Mouse (Mus musculus) heart, postnatal 14 days (tissue): ENCODE results near the gene Iqgap3. TPM values are rescaled to one million over a fixed set of nuclear protein-coding genes. Genes with fewer than 3 reads are reported as not detected.
A peak's percentile ranks its signal among the peaks of the same experiment; 100 is the strongest.

Experiments used
- DNase-seq, 2 experiments: peaks; one replicate each; pipeline ENCODE4 v3.0.0; 2021 to 2022
- intact Hi-C: fragments of 180-260 bp; cut with DNase I; formaldehyde crosslinking; loops from one replicate; pipeline ENCODE4 v1.15.1; 2025
- total RNA-seq, 2 experiments: library from RNA; stranded (reverse); gene quantifications; 2 replicates each; pipeline ENCODE4 v1.2.3; 2021

Iqgap3 gene
- total RNA-seq, 2 experiments from 2014 or later: 3.8 to 7.2 TPM

DNA sequence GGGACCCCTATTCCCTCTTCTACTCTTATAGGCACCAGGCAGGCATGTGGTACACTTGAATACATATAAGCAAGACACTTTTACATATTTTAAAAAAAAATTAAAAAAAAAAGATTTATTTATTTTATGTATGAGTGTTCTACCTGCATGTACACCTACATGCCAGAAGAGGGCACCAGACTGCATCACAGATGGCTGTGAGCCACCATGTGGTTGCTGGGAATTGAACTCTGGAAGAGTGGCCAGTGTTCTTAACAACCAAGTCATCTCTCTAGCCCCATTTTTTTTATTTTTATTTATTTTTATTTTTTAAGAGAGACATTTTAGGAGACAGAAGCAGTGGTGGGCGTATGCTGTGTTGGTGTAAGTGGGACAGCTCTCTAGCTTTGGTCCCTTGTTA, 5.9 kb downstream of the Iqgap3 start:
- intact Hi-C loops: loop anchor here (1.0 to 5.0 kb wide), 3 partner anchors 70 to 156 kb away; no protein-coding TSS in a partner anchor
- DNase-seq: peak; percentile 18 to 46

DNA sequence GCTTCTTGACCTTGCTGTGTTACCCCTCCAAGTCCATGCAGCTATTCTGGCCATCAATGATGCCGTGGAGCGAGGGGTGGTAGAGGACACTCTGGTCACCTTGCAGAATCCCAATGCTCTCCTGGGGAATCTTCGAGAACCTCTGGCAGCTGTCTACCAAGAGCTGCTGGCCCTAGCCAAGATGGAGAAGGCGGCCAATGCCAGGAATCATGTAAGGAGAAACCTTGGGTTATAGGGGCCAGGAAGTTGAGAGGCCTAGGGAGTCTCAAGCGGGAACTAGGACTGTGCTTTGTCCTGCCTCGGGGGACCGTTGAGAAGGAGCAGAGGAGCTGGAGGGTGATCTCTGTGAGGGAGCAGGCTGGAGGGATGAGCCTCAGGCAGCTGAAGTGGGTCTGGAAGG, 8.3 kb downstream of the Iqgap3 start:
- intact Hi-C loops: loop anchor here (5.0 kb wide), 1 partner anchor 42 kb away; no protein-coding TSS in a partner anchor

DNA sequence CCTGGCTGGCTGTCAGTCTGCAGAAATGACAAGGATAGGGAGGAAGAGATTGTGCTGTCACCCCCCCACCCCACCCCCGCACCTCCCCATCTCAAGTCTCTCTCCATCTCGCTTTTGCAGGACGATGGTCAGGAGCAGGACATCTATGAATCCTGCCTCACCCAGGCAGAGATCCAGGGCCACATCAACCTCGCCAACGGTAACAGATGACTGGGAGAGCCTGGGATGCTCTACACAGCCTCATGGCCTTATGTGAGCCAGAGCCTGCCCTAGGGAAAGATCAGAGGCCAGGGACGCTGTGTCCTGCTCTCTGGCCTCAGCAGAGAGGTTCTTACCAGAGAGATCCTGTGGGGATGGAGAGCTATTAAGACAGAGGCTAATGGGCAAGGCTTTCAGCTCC, 8.8 kb downstream of the Iqgap3 start:
- DNase-seq: no peak
- intact Hi-C loops: loop anchor here (5.0 kb wide), 1 partner anchor 42 kb away; no protein-coding TSS in a partner anchor

More for the DNA sequence above, 8.3 kb downstream of the Iqgap3 start:
- DNase-seq: no peak

DNA sequence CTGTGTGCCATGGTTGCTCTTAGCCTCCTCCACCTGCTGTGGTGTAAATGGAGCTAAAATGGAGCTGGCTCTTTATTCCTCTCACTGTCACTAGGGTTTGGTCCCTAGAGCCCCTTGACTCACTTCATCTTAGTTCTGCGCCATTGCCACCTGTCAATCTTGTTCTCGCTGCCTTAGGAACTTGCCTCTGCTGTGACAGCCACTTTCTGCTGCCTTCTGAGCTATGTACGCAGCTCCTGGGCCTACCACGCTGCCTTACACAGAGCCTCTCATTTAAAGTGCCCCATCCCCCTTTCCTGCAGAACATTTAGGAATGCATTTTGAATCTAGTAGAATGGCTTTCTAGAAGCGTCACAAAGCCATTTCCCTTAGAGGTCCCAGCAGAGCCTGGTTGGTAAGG, 12.4 kb downstream of the Iqgap3 start:
- intact Hi-C loops: loop anchor here (5.0 kb wide), 1 partner anchor 38 kb away; no protein-coding TSS in a partner anchor
- no peak for DNase-seq

DNA sequence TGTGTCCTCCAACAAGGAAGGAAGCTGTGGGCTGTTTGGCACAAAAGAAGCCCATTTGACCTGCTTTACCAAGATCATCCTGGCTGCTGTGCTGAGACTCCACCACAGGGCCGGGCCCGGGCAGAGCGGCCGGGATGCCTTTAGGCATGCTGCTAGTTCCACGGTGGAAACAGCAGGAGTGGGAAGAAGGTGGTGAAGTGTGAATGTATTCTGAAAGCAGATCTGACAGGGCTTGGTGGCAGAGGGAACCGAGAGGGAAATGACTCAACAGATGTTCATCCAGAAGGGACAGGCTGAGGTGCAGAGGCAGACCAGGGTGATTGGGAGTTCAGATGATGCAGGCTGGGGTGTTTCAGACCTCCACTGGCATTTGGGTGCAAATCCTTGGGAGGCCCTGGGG, 15.9 kb downstream of the Iqgap3 start:
- DNase-seq: no peak
- intact Hi-C loops: no loop called here

DNA sequence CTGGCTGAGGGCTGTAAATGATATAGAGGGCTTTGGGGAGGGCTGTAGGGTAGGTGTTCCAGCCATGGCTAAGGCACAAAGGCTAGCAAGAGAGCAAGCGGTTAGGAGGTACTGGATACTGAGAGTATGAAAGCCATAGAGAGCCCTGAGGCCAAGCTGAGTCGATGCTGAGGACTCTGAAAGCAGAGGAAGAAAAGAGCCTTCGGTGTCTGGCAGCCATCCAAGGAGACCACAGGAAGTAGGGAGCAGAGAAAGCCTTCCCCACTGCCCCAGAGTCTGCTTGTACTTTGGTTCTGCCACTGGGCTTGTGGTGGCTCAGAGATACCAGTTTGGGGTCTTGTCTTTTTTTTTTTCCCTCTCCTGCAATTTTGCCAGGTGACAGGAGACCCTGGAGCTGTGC, 18.5 kb downstream of the Iqgap3 start:
- no peak for DNase-seq
- intact Hi-C loops: no loop called here

DNA sequence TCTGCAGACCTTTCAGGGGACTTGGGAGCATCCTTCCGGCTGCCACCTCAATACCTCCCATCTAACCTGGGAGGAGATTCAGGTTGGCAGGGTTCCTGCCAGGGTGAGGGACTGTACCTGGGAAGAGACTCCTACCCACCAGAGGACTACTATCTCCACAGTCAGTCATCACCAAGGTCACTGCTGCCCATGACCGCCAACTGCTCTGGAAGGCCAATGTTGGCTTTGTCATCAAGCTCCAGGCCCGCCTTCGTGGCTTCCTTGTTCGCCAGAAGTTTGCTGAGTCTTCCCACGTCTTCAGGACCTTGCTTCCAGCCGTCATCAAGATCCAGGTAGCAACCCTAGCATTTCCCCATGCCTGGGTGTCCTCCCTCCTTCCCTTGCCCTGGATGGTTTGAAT, 20.0 kb downstream of the Iqgap3 start:
- intact Hi-C loops: no loop called here
- DNase-seq: no peak

DNA sequence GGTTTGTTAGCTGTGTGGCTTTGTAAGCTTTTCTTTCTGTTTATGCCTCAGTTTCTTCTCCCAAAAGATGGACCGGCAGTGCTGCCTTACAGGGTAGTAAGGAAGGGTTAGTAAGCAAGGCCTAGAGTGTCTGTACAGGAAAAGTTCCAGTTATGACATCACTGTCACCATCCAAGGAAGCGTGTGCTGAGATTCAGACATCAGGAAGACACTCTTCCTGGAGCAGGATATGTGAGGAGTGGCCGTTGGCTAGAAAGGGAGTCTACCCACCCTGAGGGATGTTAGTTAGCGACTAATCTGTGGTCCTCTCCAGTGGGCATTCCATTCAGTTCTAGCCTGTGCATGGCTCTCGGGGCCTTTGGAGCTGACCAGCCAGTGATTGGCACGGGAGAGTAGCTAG, 20.4 kb downstream of the Iqgap3 start:
- intact Hi-C loops: no loop called here
- no peak for DNase-seq

DNA sequence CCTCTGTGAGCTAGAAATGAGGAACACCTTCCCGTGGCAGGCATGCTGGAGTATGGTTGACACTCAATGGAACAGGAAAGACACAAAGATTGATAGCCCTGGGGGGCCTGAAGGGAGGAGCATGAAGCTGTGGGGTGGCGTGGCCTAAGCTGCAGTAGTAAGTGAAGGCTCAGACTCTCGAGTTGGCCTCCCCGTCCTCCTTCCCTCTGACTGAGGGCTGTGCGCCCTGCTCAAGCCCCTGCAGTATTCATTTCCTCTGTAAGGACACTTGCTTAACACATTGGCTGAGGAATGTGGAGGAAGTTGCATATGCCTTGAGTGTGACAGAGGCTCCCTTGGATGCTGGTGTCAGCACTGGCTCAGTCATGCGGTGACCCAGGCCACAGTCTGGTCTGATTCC, 20.8 kb downstream of the Iqgap3 start:
- intact Hi-C loops: no loop called here
- peak in 1 of 2 experiments; percentile 14 for DNase-seq

DNA sequence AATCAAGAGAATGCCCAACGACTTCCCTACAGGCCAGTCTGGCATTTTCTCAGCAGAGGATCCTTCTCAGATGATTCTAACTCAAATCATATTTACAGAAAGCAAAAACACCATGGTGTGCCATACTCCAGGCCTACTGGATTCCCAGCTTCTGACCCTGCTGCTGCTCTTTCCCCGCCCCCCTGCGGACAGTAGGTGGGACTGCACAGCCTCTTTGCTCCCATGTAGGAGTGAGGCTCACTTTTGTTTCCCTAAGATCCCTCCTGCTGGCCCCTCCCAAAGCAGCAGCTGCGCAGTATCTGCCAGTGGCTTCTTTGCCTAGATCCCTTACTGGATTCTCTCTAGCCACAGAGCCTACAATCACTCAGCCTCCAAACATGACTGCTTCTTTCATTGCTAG, 24.4 kb downstream of the Iqgap3 start:
- intact Hi-C loops: no loop called here
- DNase-seq: no peak

DNA sequence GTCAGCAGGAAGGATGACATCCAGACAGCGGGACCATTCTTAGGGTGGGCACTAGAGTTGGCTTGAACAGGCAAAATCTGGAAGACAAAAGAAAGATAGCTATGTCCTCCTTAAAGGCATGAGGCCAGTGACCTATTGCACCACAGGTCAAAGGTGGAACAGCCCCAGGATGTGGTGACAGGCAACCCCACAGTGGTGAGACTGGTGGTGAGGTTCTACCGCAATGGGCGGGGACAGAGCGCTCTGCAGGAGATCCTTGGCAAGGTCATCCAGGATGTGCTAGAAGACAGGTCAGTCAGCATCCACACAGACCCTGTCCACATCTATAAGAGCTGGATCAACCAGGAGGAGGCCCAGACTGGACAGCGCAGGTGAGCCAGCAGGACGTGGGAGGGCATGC, 27.4 kb downstream of the Iqgap3 start:
- DNase-seq: no peak
- intact Hi-C loops: no loop called here

DNA sequence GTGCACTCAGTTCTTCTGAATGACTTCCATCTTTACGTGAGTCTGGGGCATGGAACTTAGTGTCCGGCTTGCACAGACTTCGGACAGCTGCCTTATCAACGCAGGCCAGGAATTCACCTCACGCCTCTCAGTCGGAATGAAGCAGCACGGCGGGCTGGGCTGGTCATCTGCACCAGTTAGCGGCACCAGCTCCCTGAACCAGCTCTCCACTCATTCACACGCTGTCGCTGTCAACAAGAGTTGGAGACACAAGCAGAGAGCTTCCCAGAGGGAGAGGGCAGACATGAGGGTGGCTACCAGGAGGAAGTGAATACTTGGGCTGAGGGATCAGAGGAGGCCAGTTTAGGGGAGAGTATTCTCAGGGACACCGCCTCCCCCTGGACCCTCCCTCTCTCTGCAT, 32.6 kb downstream of the Iqgap3 start:
- intact Hi-C loops: no loop called here
- DNase-seq: peak in 1 of 2 experiments; percentile 11

DNA sequence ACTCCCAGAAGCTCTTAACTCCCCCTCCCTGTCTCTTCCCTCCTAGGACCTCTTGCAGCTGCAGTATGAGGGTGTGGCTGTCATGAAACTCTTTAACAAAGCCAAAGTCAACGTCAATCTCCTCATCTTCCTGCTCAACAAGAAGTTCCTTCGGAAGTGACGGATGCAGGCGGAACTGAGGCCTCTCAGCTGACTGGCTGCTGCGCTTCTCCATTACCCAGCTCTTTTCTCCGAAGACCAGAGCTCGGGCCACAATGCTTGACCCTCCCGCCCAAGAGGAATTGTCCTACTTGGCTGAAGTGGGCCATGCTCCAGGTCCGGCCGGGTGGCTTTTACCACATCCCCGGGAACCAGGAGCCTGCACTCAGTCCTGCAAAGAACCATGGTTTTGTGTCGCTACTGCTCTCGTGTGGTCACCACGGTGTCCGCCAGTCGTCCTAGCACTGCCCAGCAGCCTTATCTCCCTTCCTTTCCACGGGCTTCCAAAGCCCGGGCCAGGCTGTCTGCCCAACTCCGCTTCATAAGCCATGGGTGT, 38.4 kb downstream of the Iqgap3 start:
- intact Hi-C loops: no loop called here
- DNase-seq: peak; percentile 49 to 64

DNA sequence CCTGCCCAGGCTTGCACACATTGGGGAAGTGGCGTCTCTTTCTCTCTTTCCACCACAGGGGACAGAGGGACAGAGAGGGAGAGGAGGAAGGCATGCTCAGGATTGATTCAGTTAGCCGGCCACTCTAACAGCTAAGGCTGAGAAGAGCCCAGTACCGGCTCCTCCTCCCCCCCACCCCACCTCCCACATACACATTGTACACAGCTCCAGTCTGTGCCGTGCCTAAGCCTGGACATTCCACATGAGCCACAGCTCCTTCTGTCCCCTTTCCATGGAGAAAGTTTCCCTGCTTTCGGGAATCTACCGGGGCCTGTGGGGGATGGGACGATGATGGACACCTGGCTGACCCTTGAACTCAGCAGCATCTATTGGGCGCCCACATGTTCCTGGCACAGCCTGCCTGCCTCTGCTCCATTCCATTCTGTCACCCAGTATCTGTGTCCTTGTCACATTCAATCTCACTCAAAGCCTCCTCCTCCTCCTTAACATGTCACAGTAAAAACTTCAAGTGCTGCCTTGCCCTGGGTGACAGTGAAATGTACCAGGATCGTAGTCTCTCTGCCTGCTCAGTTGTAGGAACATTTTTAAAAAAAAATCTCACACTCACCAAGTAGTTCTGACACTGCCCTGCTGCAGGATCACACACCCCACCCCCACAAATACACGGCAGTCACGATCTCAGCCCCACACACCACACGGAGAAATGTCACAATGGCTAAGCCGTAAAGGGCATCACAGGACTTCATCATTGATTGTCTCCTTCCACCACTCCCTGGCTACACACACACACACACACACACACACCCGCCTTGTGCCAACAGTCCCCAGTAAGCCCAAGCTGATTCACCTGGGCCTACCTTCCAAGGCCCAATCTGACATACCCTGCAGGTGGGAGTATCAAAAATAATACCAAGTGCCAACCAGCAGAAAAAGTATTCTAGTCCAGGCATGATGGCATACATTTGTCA, 39.7 kb downstream of the Iqgap3 start:
- no peak for DNase-seq
- intact Hi-C loops: no loop called here

DNA sequence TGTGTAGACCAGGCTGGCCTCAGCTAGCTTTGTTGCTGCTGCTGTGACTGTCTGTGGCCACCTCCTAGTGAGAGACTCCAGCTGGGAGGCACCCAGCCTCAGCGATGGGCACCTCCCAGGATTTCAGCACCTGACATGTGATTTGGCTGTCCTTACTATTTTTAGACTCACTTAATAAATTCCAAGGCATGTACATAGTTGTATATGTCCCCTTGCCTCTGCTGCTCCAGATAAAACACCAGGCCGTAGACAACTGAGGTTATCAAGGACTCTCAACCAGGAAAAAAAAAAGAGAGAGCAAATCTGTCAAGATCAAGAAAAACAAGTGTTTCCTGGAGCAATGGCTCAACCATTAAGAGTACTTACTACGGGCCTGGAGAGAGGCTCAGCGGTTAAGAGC, 43.4 kb downstream of the Iqgap3 start:
- DNase-seq: no peak
- intact Hi-C loops: no loop called here

DNA sequence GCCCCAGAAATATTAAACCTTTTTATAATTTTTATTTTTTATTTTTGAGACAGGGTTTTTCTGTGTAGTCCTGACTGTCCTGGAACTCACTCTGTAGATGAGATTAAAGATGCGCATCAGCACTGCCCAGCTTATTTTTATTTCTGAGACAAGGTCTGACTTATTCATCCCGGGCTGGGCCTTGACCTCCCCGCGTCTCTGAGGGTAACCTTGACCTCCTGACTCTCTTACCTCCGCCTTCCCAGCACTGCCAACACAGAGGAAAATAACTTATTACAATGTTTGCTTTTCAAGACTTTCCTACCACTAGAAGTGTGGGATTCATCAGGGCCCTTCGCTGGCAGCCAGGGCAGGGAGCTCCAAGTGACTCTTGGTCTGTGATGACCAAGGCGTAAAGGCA, 44.4 kb downstream of the Iqgap3 start:
- no peak for DNase-seq
- intact Hi-C loops: no loop called here

DNA sequence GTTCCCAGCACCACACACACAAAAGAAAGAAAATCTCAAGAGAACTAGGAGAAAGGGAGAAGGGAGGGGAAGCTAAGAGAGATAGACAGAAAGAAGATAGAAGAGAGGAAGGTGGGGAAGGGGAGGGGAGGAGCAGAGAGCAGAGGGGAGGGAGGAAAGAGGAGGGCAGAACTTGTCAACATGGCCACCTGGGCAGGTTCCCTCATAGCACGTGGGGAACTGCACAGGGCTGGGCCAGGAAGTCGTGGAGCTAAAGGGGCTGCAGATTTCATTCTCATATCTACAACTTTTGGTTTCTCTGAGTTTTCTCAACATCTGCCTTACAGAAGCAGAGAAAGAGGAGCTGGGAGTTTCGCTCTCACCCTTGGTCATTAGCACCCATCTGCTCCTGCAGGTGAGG, 45.9 kb downstream of the Iqgap3 start:
- intact Hi-C loops: no loop called here

DNA sequence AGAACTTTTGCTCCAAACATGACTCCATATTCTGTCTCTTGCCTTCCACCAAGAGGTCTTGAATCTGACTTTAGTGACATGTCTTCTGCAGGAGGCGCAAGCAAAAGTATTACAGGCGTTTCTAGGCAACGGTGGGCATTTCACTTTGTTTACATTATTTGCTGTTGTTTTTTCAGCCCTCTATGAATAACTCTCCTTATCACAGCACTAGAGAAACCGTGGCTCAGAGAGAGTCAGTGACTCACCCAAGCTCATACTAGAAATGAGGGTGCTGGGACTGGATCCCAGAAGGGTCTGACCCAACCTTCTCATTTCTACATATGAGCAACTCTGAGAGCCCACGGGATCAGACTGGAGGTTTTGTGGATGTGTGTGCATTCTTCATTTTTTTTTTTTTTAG, 46.3 kb downstream of the Iqgap3 start:
- intact Hi-C loops: no loop called here

More for the DNA sequence above, 45.9 kb downstream of the Iqgap3 start:
- DNase-seq: no peak

DNA sequence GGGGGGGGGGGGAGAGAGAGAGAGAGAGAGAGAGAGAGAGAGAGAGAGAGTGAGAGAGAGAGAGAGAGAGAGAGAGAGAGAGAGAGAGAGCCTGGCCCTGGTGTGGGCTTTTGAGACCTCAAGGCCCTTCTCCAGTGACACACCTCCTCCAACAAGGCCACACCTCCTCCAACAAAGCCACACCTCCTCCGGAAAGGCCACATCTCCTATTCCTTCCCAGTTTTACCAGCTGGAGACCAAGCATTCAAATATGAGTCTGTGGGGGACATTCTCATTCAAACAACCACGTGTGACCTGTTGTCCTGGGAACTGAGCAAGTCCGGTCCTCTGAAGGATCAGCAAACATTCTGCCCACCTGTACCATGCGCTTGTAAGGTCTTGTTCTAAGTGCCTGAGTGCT, 47.2 kb downstream of the Iqgap3 start:
- intact Hi-C loops: no loop called here

More for the DNA sequence above, 46.3 kb downstream of the Iqgap3 start:
- DNase-seq: no peak

DNA sequence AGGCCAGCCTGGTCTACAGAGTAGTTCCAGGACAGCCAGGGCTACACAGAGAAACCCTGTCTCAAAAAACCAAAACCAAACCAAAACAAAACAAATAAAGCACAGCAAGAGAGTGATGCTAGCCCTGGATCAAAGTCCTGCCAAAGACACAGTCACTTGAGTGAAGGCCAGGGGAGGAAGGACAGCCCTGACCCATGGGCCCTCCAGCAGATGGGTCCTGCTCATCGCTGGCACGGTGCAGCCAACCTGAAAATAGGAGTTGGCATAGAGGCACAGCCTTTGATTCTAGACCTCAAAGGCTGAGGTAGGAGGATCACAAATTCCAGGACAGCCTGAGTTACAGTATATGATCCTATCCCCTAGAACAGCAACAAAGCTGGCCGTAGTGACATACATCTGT, 49.3 kb downstream of the Iqgap3 start:
- intact Hi-C loops: loop anchor here (5.0 kb wide), 1 partner anchor 39 kb away; no protein-coding TSS in a partner anchor
- DNase-seq: no peak

More for the DNA sequence above, 47.2 kb downstream of the Iqgap3 start:
- DNase-seq: no peak

DNA sequence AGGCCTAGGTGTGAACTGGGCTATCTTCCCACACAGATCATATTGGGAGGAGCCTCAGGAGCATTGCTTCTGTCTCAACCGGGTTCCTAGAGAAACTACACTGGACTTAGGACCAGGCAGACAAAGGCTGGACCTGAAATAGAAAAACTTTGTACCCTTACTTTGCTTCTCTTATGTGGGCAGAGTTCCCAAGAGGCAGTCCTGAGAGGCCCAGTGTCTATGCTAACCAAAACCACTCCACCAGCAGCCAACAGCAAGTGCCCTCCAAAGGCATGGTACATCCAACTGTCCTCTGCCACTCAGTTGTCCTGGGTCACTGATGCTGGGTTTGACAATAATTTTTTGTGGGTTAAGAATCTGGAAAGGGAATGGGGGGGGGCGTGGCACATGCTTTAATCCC, 50.7 kb downstream of the Iqgap3 start:
- intact Hi-C loops: loop anchor here (5.0 kb wide), 1 partner anchor 40 kb away; no protein-coding TSS in a partner anchor

More for the DNA sequence above, 50.7 kb downstream of the Iqgap3 start:
- no peak for DNase-seq
